Mouse (Mus musculus): ENCODE measurements around the gene Hnrnpl. TPM values are rescaled to one million over a fixed set of nuclear protein-coding genes. Genes with fewer than 3 reads are reported as not detected.
A peak's percentile ranks its signal among the peaks of the same experiment; 100 is the strongest.
"Not testable (repeated sequence)": the region's sequence is repeated elsewhere in the genome, so short reads cannot be mapped to it uniquely, and the experiment has no call there.

Gene Hnrnpl
- total and polyA plus RNA-seq, 3 experiments = 192 to 208 (median 206) TPM

- peaks cover 4% of the 10 kb centered on the region for H3K4me1 ChIP-seq (ENCODE audit: control insufficient read depth, insufficient read depth, low read length)
- no peaks in the 10 kb centered on the region for H3K27me3 ChIP-seq (ENCODE audit: control insufficient read depth, insufficient read depth, low read length)
- peak overlapping the region; percentile 13; the same call in 1 of the 2 replicates for H3K9ac ChIP-seq (ENCODE audit: low read depth, low read length)
- peak overlapping the region; percentile 75 for H3K27ac ChIP-seq
- no peak for DNase-seq
- no peak for TF ChIP-seq POLR2A (IDR thresholded peaks at IDR 0.05; ENCODE audit: insufficient read depth, low read depth, low read length)
- no peak for TF ChIP-seq EP300 (IDR thresholded peaks at IDR 0.05; ENCODE audit: insufficient read depth, low read depth, low read length)
- TF ChIP-seq CTCF (IDR thresholded peaks at IDR 0.05) = no peak
- H3K4me3 ChIP-seq = no peak overlapping the region
- WGBS = 79% methylated on average over 28 of the region's 28 CpGs
- H3K36me3 ChIP-seq (ENCODE audit: control insufficient read depth, insufficient read depth, low read length) = no peaks in the 10 kb centered on the region
- H3K79me2 ChIP-seq (replicated peaks; ENCODE audit: control insufficient read depth, insufficient read depth, low read length) = no peaks in the 10 kb centered on the region
- intact Hi-C loops (cut with DNase I) = loop anchor here (1.0 to 5.0 kb wide), 3 partner anchors 40 to 87 kb away; partner anchors contain the start of gene Ech1
Measured at GRCm38 (mm10) chr7:28866769-28867507, 58.6 kb downstream of the Hnrnpl start.

DNA sequence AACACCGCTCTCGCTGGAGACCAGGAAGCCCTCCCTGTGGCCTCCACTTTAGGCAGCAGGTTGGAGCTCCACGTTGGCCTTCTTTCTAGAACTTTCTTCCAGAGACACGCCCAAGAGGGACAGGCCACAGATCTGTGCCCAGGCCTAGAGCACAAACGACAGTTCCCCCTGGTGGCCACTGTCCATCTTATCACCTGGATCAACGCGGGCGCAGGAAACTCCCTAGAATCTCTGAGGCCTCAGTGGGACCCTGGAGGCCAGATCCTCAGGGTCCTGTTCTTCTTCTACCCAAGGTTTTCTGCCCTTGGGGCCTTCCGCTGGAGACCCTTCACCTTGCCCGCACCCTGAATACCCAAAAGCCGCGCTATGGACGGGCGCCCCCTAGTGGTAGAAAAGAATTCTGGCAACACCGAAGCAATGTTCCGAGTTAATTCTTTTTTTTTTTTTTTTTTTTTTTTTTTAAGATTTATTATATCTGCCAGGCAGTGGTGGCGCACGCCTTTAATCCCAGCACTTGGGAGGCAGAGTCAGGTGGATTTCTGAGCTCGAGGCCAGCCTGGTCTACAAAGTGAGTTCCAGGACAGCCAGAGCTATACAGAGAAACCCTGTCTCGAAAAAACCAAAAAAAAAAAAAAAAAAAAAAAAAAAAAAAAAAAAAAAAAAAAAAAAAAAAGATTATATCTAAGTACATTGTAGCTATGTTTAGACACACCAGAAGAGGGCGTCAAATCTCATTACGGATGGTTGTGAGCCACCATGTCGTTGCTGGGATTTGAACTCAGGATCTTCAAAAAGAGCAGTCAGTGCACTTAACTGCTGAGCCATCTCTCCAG is 59.4 kb downstream of the Hnrnpl start:
- intact Hi-C loops (cut with DNase I) = loop anchor here (1.0 to 5.0 kb wide), 3 partner anchors 40 to 87 kb away; partner anchors contain the start of gene Ech1
- peak; percentile 78 to 84 for DNase-seq

GRCm38 (mm10) chr7:28870901-28871664 is 62.7 kb downstream of the Hnrnpl start:
- Histone ChIP-seq H3K4me1 (ENCODE audit: control insufficient read depth, insufficient read depth, low read length) (peaks cover 4% of the 10 kb centered on the region), H3K79me2 (replicated peaks; ENCODE audit: control insufficient read depth, insufficient read depth, low read length) (no peaks in the 10 kb centered on the region), H3K27ac (no peak overlapping the region), H3K27me3 (ENCODE audit: control insufficient read depth, insufficient read depth, low read length) (no peaks in the 10 kb centered on the region), H3K9ac (ENCODE audit: low read depth, low read length) (no peak overlapping the region), H3K36me3 (ENCODE audit: control insufficient read depth, insufficient read depth, low read length) (no peaks in the 10 kb centered on the region), H3K4me3 (no peak overlapping the region)
- intact Hi-C loops (cut with DNase I) = no loop called here
- WGBS = 77% methylated on average over 24 of the region's 24 CpGs
- no peak for DNase-seq
- no peak for TF ChIP-seq EP300 (IDR thresholded peaks at IDR 0.05; ENCODE audit: insufficient read depth, low read depth, low read length)
- no peak for TF ChIP-seq POLR2A (IDR thresholded peaks at IDR 0.05; ENCODE audit: insufficient read depth, low read depth, low read length)
- no peak for TF ChIP-seq CTCF (IDR thresholded peaks at IDR 0.05)

More for the DNA sequence above, 59.4 kb downstream of the Hnrnpl start:
- not testable (repeated sequence) for H3K79me2 ChIP-seq (replicated peaks; ENCODE audit: control insufficient read depth, insufficient read depth, low read length); H3K36me3 ChIP-seq (ENCODE audit: control insufficient read depth, insufficient read depth, low read length); H3K27me3 ChIP-seq (ENCODE audit: control insufficient read depth, insufficient read depth, low read length); H3K4me1 ChIP-seq (ENCODE audit: control insufficient read depth, insufficient read depth, low read length)
- H3K27ac ChIP-seq = peak overlapping the region; percentile 75
- peak overlapping the region; percentile 28; the same call in 1 of the 2 replicates for H3K4me3 ChIP-seq
- H3K9ac ChIP-seq (ENCODE audit: low read depth, low read length) = peak overlapping the region; percentile 67; the same call in 1 of the 2 replicates
- TF ChIP-seq CTCF (IDR thresholded peaks at IDR 0.05) (peak; percentile 82), EP300 (IDR thresholded peaks at IDR 0.05; ENCODE audit: insufficient read depth, low read depth, low read length) (peak; percentile 74; the same call in 1 of the 2 replicates)
- 13% methylated on average over 23 of the region's 23 CpGs for WGBS

Other genes starting within 250 kb of the Hnrnpl start
- gene Samd4b, start 210.4 kb upstream of the Hnrnpl start, total RNA-seq (2021) = 10 to 100 TPM; 21.9 to 22.4 TPM
- 38.8 and 46.1 TPM in 2 replicates for gene Samd4b, start 210.4 kb upstream of the Hnrnpl start, polyA plus RNA-seq (2012; rRNA removed)
- gene Pak4, start 210.4 kb upstream of the Hnrnpl start, total RNA-seq (2021) = 1 to 10 TPM; 8.8 to 9.4 TPM
- 6.4 and 7.6 TPM in 2 replicates for gene Pak4, start 210.4 kb upstream of the Hnrnpl start, polyA plus RNA-seq (2012; rRNA removed)
- not detected for gene Acp7, start 177.2 kb upstream of the Hnrnpl start, total RNA-seq (2021)
- gene Acp7, start 177.2 kb upstream of the Hnrnpl start, polyA plus RNA-seq (2012; rRNA removed) = 0.49 TPM in 1 of 2 replicates, not detected in the other
- under 1 TPM in 1 of 2 experiments, not detected in 1; 0.23 TPM for gene Fbxo27, start 115.7 kb upstream of the Hnrnpl start, total RNA-seq (2021)
- gene Fbxo27, start 115.7 kb upstream of the Hnrnpl start, polyA plus RNA-seq (2012; rRNA removed) = 1.1 and 1.2 TPM in 2 replicates
- gene Fbxo17, start 91.7 kb upstream of the Hnrnpl start, total RNA-seq (2021) = under 1 TPM; 0.37 to 0.57 TPM
- gene Fbxo17, start 91.7 kb upstream of the Hnrnpl start, polyA plus RNA-seq (2012; rRNA removed) = 1.7 and 2.0 TPM in 2 replicates
- gene Mrps12, start 66.7 kb upstream of the Hnrnpl start, total RNA-seq (2021) = 10 to 100 TPM; 47.8 to 57.3 TPM
- gene Mrps12, start 66.7 kb upstream of the Hnrnpl start, polyA plus RNA-seq (2012; rRNA removed) = 36.3 and 51.9 TPM in 2 replicates
- 10 to 100 TPM; 13.7 to 14.2 TPM for gene Sars2, start 66.5 kb upstream of the Hnrnpl start, total RNA-seq (2021)
- 18.5 and 20.2 TPM in 2 replicates for gene Sars2, start 66.5 kb upstream of the Hnrnpl start, polyA plus RNA-seq (2012; rRNA removed)
- not detected for gene Ccer2, start 52.4 kb upstream of the Hnrnpl start, total RNA-seq (2021)
- gene Ccer2, start 52.4 kb upstream of the Hnrnpl start, polyA plus RNA-seq (2012; rRNA removed) = not detected in 2 replicates
- gene Sirt2, start 41.8 kb upstream of the Hnrnpl start, total RNA-seq (2021) = 10 to 100 TPM; 78.8 to 92.3 TPM
- gene Sirt2, start 41.8 kb upstream of the Hnrnpl start, polyA plus RNA-seq (2012; rRNA removed) = 82.9 and 103 TPM in 2 replicates
- gene Nfkbib, start 41.0 kb upstream of the Hnrnpl start, total RNA-seq (2021) = 10 to 100 TPM; 25.1 to 31.6 TPM
- gene Nfkbib, start 41.0 kb upstream of the Hnrnpl start, polyA plus RNA-seq (2012; rRNA removed) = 18.7 and 27.8 TPM in 2 replicates
- 1 to 10 TPM; 1.3 to 2.0 TPM for gene Rinl, start 19.6 kb upstream of the Hnrnpl start, total RNA-seq (2021)
- 3.2 and 3.3 TPM in 2 replicates for gene Rinl, start 19.6 kb upstream of the Hnrnpl start, polyA plus RNA-seq (2012; rRNA removed)
- 1,000 to 10,000 TPM; 1,826 to 2,229 TPM for gene Ech1, start 16.7 kb downstream of the Hnrnpl start, total RNA-seq (2021)
- 2,087 and 2,697 TPM in 2 replicates for gene Ech1, start 16.7 kb downstream of the Hnrnpl start, polyA plus RNA-seq (2012; rRNA removed)
- gene Lgals4, start 25.3 kb downstream of the Hnrnpl start, total RNA-seq (2021) = 10 to 100 TPM; 18.5 to 27.6 TPM
- gene Lgals4, start 25.3 kb downstream of the Hnrnpl start, polyA plus RNA-seq (2012; rRNA removed) = 63.6 and 121 TPM in 2 replicates
- gene Lgals7, start 55.3 kb downstream of the Hnrnpl start, total RNA-seq (2021) = under 1 TPM in 1 of 2 experiments, not detected in 1; 0.61 TPM
- gene Lgals7, start 55.3 kb downstream of the Hnrnpl start, polyA plus RNA-seq (2012; rRNA removed) = 1.6 and 4.0 TPM in 2 replicates
- under 1 TPM; 0.23 to 0.39 TPM for gene Capn12, start 72.9 kb downstream of the Hnrnpl start, total RNA-seq (2021)
- gene Capn12, start 72.9 kb downstream of the Hnrnpl start, polyA plus RNA-seq (2012; rRNA removed) = 0.49 and 0.61 TPM in 2 replicates
- gene Actn4, start 153.8 kb downstream of the Hnrnpl start, total RNA-seq (2021) = 10 to 100 TPM; 66.1 to 85.7 TPM
- gene Actn4, start 153.8 kb downstream of the Hnrnpl start, polyA plus RNA-seq (2012; rRNA removed) = 123 and 132 TPM in 2 replicates
- 100 to 1,000 TPM; 156 to 177 TPM for gene Eif3k, start 173.3 kb downstream of the Hnrnpl start, total RNA-seq (2021)
- gene Eif3k, start 173.3 kb downstream of the Hnrnpl start, polyA plus RNA-seq (2012; rRNA removed) = 221 and 283 TPM in 2 replicates
- gene Map4k1, start 173.5 kb downstream of the Hnrnpl start, total RNA-seq (2021) = 1 to 10 TPM in 1 of 2 experiments, under 1 TPM in 1; 0.91 to 1.1 TPM
- 2.7 and 3.4 TPM in 2 replicates for gene Map4k1, start 173.5 kb downstream of the Hnrnpl start, polyA plus RNA-seq (2012; rRNA removed)

Measured in heart, adult 2 months (tissue).